Mouse (Mus musculus) cerebellum, postnatal 36 days (tissue): ENCODE measurements around the gene Acacb.

Experiments used
- DNase-seq, 2 experiments: peaks; one replicate each; pipeline ENCODE4 v3.0.0; 2021 to 2022; ENCODE audit warnings: mixed read lengths in 2 of 2

The Acacb gene

GRCm38 (mm10) chr5:114176548-114177400 lies 30.4 kb downstream of the Acacb start:
- no peak for DNase-seq

DNA sequence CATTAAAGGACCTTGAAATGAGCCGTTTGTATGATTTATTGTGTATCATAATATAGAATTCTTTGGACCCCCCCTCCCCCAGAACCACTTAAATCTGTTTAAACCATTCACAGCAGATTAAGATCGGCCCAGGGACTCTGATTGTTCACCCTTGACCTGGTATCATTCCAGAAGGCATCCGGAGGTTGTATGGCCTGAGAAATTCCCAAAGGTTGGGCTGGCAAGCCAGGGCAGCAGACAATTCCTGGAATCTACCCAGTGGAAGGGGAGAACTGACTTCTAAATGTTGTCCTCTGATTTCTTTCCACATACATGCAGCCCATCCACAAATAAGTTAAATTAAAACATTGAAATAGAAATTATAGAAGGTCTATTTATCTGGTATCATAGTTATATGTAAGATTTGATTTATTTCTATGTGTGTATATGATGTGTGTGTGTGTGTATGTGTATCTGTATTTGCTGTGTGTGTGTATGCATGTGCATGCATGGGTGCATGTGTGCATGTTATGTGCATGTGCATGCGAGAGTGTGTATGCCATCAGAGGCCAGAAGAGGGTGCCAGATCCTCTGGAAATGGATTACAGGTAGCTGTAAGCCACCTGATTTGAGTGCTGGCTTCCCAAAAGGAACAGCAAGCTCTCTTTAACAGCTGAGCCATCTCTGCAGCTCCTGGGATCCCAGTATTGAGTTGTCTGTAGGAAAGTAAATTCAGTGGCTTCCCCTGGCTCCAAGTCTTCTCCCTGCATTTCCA lies 31.8 kb downstream of the Acacb start:
- no peak for DNase-seq

DNA sequence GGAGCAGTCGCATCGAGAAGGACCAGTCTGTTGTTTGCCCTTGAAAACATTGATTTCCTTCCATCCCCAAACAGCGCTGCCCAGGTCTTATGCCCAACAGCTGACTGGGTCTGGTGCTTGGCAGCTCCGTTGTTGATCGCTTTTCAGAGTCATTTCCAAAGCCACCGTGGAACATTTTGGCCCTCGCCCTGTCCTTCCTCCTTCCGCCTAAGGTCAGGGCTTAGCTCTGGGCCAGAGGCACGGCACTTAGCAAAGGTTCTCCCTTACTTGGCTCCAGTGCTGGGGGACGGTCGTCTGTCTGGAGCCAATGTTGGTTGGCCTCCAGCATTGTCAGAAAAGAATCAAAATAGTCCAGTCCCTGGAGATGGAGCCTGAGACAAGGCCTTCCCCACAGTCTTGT lies 33.2 kb downstream of the Acacb start:
- DNase-seq, result no peak

DNA sequence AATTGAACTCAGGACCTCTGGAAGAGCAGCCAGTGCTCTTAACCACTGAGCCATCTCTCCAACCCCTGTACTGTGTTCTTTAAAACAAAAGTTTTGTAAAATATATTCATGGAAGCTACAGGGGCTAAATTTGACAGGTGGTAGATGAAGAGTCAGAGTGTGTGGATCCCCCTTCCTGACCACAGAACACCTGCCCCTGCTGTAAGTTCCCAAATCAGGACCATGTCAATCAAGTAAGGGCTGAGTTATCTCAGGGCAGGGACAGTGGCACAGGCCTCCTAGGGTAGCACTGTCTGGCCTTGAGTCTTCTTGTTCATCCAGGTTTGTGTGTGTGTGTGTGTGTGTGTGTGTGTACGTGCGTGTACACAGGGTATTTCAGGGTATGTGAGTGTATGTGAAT lies 37.2 kb downstream of the Acacb start:
- DNase-seq, result no peak

- no peak for DNase-seq
These were observed 40.8 kb downstream of the Acacb start for GRCm38 (mm10) chr5:114187108-114187507.

GRCm38 (mm10) chr5:114188900-114189464 lies 42.6 kb downstream of the Acacb start:
- no peak for DNase-seq

GRCm38 (mm10) chr5:114194161-114194560 lies 47.8 kb downstream of the Acacb start:
- no peak for DNase-seq

DNA sequence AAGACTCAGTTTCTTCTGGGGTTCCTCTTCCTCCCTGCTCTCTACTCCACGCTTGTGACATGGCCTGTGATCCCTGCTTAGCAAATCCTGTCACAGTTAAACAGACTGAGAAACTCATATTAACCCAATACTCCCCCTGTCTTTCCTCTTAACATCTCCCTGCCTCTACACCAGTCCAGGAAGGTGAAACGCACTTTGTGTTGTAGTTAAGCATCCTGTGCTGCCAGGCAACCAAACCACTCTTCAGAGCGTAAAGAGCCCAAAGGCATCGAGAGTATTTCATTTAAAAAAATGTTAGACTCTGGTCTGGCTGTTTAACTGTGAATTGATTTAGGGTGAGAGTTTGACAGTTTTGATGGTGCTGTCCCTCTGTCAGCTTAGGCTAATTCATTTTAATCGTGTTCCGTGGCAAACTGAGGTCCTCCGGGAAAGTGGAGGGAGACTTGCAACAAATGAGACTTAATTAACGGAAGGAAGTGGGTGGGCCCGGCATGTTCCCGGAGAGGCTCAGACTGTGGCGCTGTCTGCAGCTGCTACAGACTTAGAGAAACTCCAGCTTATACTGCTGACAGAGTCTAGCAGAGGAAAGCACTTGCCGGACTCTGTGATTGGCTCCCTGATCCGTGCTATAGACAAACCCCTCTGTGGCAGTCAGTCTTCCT lies 52.9 kb downstream of the Acacb start:
- no peak for DNase-seq

GRCm38 (mm10) chr5:114206158-114206557 lies 59.8 kb downstream of the Acacb start:
- DNase-seq, result no peak

DNA sequence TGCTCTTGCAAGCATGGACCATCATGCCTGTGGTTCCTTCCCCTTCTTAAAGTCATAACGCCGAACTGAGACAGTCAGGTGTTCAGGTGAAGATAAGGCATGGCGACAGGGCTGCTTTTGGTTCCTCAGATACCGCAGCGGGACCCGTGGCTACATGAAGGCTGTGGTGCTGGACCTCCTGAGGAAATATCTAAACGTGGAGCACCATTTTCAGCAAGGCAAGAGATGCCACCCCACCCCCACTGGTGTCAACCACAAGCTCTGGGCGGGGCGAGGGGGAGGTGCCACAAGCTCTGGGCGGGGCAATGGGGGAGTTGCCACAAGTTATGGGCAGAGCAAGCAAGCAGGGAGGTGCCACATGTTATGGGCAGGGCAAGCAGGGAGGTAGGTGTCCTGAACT lies 66.8 kb downstream of the Acacb start:
- DNase-seq, result no peak

DNA sequence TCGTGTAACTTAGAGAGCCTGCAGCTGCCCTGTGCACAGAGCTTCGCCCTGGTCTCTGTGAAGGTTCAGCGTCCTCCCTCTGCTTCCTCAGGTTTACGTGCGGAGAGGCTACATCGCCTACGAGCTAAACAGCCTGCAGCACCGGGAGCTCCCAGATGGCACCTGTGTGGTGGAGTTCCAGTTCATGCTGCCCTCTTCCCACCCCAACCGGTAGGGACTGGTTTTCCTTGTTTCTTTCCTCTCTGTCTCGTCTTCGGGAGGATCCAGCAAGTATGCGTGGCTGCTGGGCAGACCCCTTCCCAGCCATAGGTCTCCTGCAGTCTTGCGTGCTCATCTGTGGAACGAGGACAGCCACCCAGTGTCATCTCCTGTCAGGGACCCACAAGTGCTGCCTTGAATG lies 72.4 kb downstream of the Acacb start:
- DNase-seq, result no peak

DNA sequence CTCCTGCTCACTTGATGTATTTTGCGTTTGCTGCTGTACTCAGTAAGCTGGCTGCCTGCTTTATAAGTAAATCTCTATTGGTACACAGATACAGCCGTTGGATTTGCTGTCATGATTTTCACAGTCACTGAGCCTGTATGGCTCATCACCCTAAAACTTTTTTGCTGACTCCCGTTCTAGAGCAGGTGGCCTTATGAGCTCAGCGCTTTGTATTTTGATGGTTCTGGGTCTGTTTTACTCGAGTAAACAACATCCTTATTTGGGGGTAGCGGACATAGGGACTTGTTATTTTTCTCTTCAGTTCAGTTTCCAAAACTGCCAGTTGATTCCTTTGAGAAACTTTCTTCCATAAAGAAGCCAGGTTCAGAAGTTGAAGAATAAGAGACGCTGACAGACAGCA lies 79.7 kb downstream of the Acacb start:
- no peak for DNase-seq

DNA sequence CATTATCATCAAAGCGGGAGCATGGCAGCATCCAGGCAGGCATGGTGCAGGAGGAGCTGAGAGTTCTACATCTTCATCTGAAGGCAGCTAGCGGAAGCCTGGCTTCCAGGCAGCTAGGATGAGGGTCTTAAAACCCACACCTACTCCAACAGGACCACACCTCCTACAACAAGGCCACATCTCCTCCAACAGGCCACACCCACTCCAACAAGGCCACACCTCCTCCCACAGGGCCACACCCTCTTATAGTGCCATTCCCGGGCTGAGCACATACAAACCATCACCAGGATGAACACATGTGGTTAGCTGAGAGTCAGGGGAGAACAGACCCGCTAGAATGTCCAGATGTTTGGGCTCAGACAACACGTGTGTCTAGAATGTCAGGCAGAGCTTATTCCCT lies 82.6 kb downstream of the Acacb start:
- DNase-seq, result no peak

GRCm38 (mm10) chr5:114238924-114239323 lies 92.6 kb downstream of the Acacb start:
- no peak for DNase-seq

DNA sequence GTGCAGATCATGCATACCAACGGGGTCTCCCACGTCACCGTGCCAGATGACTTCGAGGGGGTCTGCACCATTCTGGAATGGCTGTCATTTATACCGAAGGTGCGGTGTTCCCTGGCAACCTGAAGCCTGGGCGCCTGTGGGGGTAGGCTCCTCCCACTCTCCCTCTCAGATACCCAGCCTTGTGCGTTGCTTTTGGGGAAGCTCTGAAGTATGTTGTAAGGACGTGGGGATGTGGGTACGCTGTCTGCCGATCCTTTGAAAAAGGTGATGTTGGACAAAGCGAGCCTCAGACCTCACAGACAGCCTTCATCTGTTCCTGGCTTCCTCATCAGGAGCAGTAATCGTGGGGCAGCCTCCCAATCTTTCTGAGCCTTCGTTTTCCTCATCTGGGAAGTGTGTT lies 93.4 kb downstream of the Acacb start:
- no peak for DNase-seq

DNA sequence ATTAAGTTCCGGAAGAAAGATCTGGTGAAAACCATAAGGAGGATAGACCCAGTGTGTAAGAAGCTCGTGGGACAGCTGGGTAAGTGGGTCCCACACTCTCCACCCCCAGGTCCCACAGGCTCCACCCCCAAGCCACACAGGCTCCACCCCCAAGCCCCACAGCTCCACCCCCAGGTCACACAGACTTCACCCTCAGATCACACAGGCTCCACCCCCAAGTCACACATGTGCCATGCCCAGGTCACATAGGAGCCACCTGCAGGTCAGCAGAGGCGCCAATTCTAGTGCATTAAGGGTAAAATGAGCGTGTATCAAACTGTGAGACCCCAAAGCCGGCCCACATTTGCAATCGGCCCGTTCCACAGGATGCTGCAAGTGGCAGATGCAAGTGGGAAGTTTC lies 100.1 kb downstream of the Acacb start:
- DNase-seq, result no peak

GRCm38 (mm10) chr5:114248174-114248589 lies 101.8 kb downstream of the Acacb start:
- peak; percentile 69 to 71 for DNase-seq

- no peak for DNase-seq
These were observed 113.2 kb downstream of the Acacb start for GRCm38 (mm10) chr5:114259495-114259894.

GRCm38 (mm10) chr5:114261494-114261893 lies 115.2 kb downstream of the Acacb start:
- no peak for DNase-seq

DNA sequence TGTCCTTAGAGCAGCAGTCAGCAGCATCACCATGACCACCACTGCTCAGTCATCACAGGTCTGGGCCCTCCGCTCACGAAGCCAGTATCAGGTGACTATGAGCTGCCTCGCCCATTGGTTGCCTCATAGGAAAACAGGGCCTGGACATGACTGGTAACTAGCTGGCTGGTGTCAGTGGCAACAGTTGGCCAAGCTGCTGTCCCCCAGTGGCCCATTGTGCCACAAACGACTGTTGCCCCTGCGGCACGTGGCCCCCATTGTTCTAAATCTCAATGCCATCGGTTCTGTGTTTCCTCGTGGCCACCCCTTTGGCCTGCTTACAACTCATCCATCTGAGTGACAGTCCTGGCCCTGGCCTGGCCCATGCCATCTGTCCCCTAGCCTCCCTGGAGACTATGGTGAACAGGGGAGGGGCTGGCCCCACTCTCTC lies 117.7 kb downstream of the Acacb start:
- peak; percentile 9 to 19 for DNase-seq

DNA sequence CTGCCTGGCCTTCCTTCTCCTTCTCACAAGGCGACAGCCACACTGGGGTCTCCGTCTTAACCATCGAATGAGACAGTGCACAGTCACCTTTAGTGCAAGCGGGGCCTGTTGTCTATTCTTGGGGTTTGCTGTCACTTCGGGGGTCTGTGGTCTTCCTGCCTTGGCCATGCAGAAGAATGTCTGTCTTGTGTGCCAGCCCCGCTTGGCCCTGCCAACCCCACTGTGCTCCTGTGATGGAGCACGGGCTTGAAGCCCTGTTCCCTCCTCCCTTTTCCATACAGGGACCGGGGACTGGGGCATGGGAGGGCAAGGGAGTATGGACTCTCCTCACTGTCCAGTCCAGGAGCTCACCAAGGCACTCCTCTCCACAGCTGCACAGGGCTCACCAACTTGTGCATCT lies 118.5 kb downstream of the Acacb start:
- DNase-seq, result no peak

DNA sequence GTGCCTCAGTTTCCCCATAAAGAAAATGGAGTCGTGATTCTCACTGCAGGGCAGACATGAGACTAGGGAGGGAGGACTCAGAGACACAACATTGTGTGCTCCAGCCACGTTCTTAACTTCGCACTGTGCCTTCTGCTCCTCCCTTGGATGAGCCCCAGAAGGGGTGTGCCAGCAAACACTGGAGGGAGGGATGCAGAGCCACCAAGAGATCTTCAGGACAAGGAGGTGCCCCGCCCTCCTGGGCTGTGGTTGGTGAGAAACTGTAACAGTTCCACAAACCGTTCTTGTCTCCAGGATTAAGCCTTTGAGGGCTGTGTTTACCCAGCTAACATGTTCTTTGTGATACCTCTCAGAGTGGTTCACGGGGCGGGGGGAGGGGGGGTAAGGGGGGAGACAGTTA lies 122.3 kb downstream of the Acacb start:
- DNase-seq, result no peak

DNA sequence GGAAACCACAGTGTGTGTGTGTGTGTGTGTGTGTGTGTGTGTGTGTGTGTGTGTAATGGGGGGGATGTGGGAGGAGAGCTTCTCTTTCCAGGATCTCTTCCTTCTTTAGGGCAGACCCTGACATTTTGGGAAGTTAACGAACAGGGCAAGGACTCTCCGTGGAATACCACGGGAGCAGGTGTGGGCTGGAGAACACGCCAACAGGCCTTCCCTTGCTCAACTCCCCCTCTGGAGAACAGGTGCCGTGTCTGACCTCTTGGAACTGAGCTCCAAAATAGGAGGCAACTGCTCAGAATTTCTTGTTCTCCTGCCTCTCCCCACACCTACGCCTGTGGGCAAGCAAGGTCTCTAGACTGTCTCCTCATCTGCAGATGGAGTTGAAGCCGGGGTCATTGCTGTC lies 123.2 kb downstream of the Acacb start:
- DNase-seq, result no peak
